Mouse (Mus musculus) intestine, embryonic 15.5 days (tissue): ENCODE data around the gene Srl. TPM values are rescaled to one million over a fixed set of nuclear protein-coding genes. Genes with fewer than 3 reads are reported as not detected.
A peak's percentile ranks its signal among the peaks of the same experiment; 100 is the strongest.

ENCODE experiments used
- ATAC-seq: fragments of 200-750 bp; cut with Nextera tagmentation; 2 replicates; pipeline ENCODE4 v1.8.0; 2017; ENCODE audit warnings: moderate TSS enrichment, moderate library complexity
- H3K27ac ChIP-seq: fragments of 300-500 bp; sonication (generic); 2 replicates; pipeline ENCODE4 v1.5.1; 2015; ENCODE audit warnings: mild to moderate bottlenecking, inconsistent platforms
- H3K27me3 ChIP-seq: fragments of 300-500 bp; sonication (generic); replicated peaks from 2 replicates; pipeline ENCODE4 v1.6.1; 2015; ENCODE audit warnings: inconsistent platforms
- H3K36me3 ChIP-seq: fragments of 300-500 bp; sonication (generic); 2 replicates; pipeline ENCODE4 v1.6.1; 2015; ENCODE audit warnings: inconsistent platforms
- H3K4me1 ChIP-seq: fragments of 300-500 bp; sonication (generic); replicated peaks from 2 replicates; pipeline ENCODE4 v1.6.1; 2015; ENCODE audit warnings: inconsistent platforms
- H3K4me2 ChIP-seq: fragments of 300-500 bp; sonication (generic); replicated peaks from 2 replicates; pipeline ENCODE4 v1.6.1; 2015; ENCODE audit warnings: mild to moderate bottlenecking, inconsistent platforms
- H3K4me3 ChIP-seq: fragments of 300-500 bp; sonication (generic); replicated peaks from 2 replicates; pipeline ENCODE4 v1.5.1; 2015; ENCODE audit warnings: inconsistent platforms
- H3K9ac ChIP-seq: fragments of 300-500 bp; sonication (generic); 2 replicates; pipeline ENCODE4 v1.6.1; 2015; ENCODE audit warnings: inconsistent platforms
- H3K9me3 ChIP-seq: fragments of 300-500 bp; sonication (generic); 2 replicates; pipeline ENCODE4 v1.6.1; 2016; ENCODE audit warnings: inconsistent platforms
- WGBS: fragments of 180-500 bp; shearing (Covaris S2); methylation state at CpG from one replicate; pipeline ENCODE4 v1.1.7; 2015; 5-methylcytosine and 5-hydroxymethylcytosine counted together
- polyA plus RNA-seq: library from polyadenylated mRNA; unstranded; fragments of >200 nt; fragmentation: Nextera tagmentation; extraction: Ambion mirVana; gene quantifications from 2 replicates; pipeline ENCODE4 v1.2.1, GENCODE M21; 2015

Srl gene
- polyA plus RNA-seq, 1 experiment from 2014 or later = 11.5 TPM

- no peaks in the 10 kb centered on the region for H3K9me3 ChIP-seq
- no peak overlapping the region for H3K27ac ChIP-seq
- 98% methylated on average over 1 of the region's 1 CpGs for WGBS
- H3K9ac ChIP-seq = no peak overlapping the region
- no peaks in the 10 kb centered on the region for H3K27me3 ChIP-seq
- no peak for ATAC-seq
- H3K4me1 ChIP-seq = no peaks in the 10 kb centered on the region
- no peaks in the 10 kb centered on the region for H3K36me3 ChIP-seq
- H3K4me2 ChIP-seq = no peak overlapping the region
- H3K4me3 ChIP-seq = no peak overlapping the region
Observed at GRCm38 (mm10) chr16:4503495-4503894, 38.1 kb downstream of the Srl start.

- Histone ChIP-seq H3K9me3 (no peaks in the 10 kb centered on the region), H3K27me3 (no peaks in the 10 kb centered on the region), H3K4me3 (no peak overlapping the region), H3K4me1 (0 out of 2 replicates have a peak, but pooled peaks cover 3% of the 10 kb centered on the region), H3K9ac (no peak overlapping the region), H3K4me2 (no peak overlapping the region), H3K36me3 (no peaks in the 10 kb centered on the region), H3K27ac (no peak overlapping the region)
- no peak for ATAC-seq
Observed at GRCm38 (mm10) chr16:4502568-4502967, 39.0 kb downstream of the Srl start.

GRCm38 (mm10) chr16:4501703-4502102 lies 39.9 kb downstream of the Srl start:
- H3K36me3 ChIP-seq = no peaks in the 10 kb centered on the region
- 77% methylated on average over 3 of the region's 3 CpGs for whole genome bisulfite sequencing

GRCm38 (mm10) chr16:4500598-4501385 lies 40.8 kb downstream of the Srl start:
- Histone ChIP-seq H3K27ac (no peak overlapping the region), H3K27me3 (no peaks in the 10 kb centered on the region), H3K4me3 (no peak overlapping the region), H3K4me1 (0 out of 2 replicates have a peak, but pooled peaks cover 3% of the 10 kb centered on the region), H3K36me3 (no peaks in the 10 kb centered on the region), H3K9me3 (no peaks in the 10 kb centered on the region), H3K4me2 (no peak overlapping the region), H3K9ac (no peak overlapping the region)
- WGBS = 76% methylated on average over 8 of the region's 8 CpGs
- ATAC-seq = no peak

More at GRCm38 (mm10) chr16:4501703-4502102, 39.9 kb downstream of the Srl start:
- Histone ChIP-seq H3K4me2 (no peak overlapping the region), H3K4me1 (0 out of 2 replicates have a peak, but pooled peaks cover 3% of the 10 kb centered on the region), H3K9ac (no peak overlapping the region), H3K4me3 (no peak overlapping the region), H3K9me3 (no peaks in the 10 kb centered on the region), H3K27ac (no peak overlapping the region), H3K27me3 (no peaks in the 10 kb centered on the region)
- ATAC-seq = 0 out of 2 replicates have a peak, but pooled peaks have one; percentile 27

GRCm38 (mm10) chr16:4497762-4498607 lies 43.6 kb downstream of the Srl start:
- H3K9ac ChIP-seq = no peak overlapping the region

GRCm38 (mm10) chr16:4496470-4496869 lies 45.1 kb downstream of the Srl start:
- no peak overlapping the region for H3K9ac ChIP-seq
- WGBS = 81% methylated on average over 3 of the region's 3 CpGs
- no peaks in the 10 kb centered on the region for H3K27me3 ChIP-seq
- no peak for ATAC-seq
- H3K36me3 ChIP-seq = no peaks in the 10 kb centered on the region
- no peak overlapping the region for H3K4me2 ChIP-seq
- no peaks in the 10 kb centered on the region for H3K9me3 ChIP-seq
- no peak overlapping the region for H3K27ac ChIP-seq
- peaks cover 11% of the 10 kb centered on the region for H3K4me1 ChIP-seq
- H3K4me3 ChIP-seq = no peak overlapping the region

More at GRCm38 (mm10) chr16:4497762-4498607, 43.6 kb downstream of the Srl start:
- Histone ChIP-seq H3K36me3 (no peaks in the 10 kb centered on the region), H3K9me3 (no peaks in the 10 kb centered on the region), H3K4me2 (no peak overlapping the region), H3K27me3 (no peaks in the 10 kb centered on the region), H3K27ac (no peak overlapping the region), H3K4me3 (no peak overlapping the region), H3K4me1 (peaks cover 11% of the 10 kb centered on the region)
- 57% methylated on average over 8 of the region's 8 CpGs for WGBS
- ATAC-seq = peak; percentile 66

- 85% methylated on average over 5 of the region's 5 CpGs for WGBS
- H3K4me1 ChIP-seq = peaks cover 11% of the 10 kb centered on the region
- H3K4me3 ChIP-seq = no peak overlapping the region
- no peak overlapping the region for H3K27ac ChIP-seq
- H3K9me3 ChIP-seq = no peaks in the 10 kb centered on the region
- no peak overlapping the region for H3K9ac ChIP-seq
- no peaks in the 10 kb centered on the region for H3K27me3 ChIP-seq
- no peak overlapping the region for H3K4me2 ChIP-seq
- no peaks in the 10 kb centered on the region for H3K36me3 ChIP-seq
- no peak for ATAC-seq
Observed at GRCm38 (mm10) chr16:4495861-4496260, 45.8 kb downstream of the Srl start.

- Histone ChIP-seq H3K36me3 (no peaks in the 10 kb centered on the region), H3K27ac (no peak overlapping the region), H3K27me3 (no peaks in the 10 kb centered on the region), H3K9ac (no peak overlapping the region), H3K9me3 (no peaks in the 10 kb centered on the region), H3K4me3 (no peak overlapping the region), H3K4me2 (no peak overlapping the region), H3K4me1 (peaks cover 13% of the 10 kb centered on the region)
- 52% methylated on average over 2 of the region's 2 CpGs for WGBS
- ATAC-seq = peak; percentile 57
Observed at GRCm38 (mm10) chr16:4492777-4493563, 48.6 kb downstream of the Srl start.

GRCm38 (mm10) chr16:4489114-4489624 lies 52.4 kb downstream of the Srl start:
- Histone ChIP-seq H3K27me3 (no peaks in the 10 kb centered on the region), H3K36me3 (no peaks in the 10 kb centered on the region), H3K9ac (no peak overlapping the region), H3K4me3 (no peak overlapping the region), H3K4me1 (peaks cover 13% of the 10 kb centered on the region), H3K27ac (0 out of 2 replicates have a peak overlapping the region, but pooled peaks have one; percentile 20), H3K4me2 (no peak overlapping the region), H3K9me3 (no peaks in the 10 kb centered on the region)
- WGBS = 69% methylated on average over 11 of the region's 11 CpGs
- ATAC-seq = peak; percentile 79

GRCm38 (mm10) chr16:4480616-4481265 lies 60.9 kb downstream of the Srl start:
- no peak overlapping the region for H3K27ac ChIP-seq
- 67% methylated on average over 5 of the region's 5 CpGs for WGBS
- no peak overlapping the region for H3K4me3 ChIP-seq

GRCm38 (mm10) chr16:4477591-4478215 lies 63.9 kb downstream of the Srl start:
- Histone ChIP-seq H3K36me3 (no peaks in the 10 kb centered on the region), H3K9ac (no peak overlapping the region), H3K4me1 (0 out of 2 replicates have a peak, but pooled peaks cover 4% of the 10 kb centered on the region), H3K9me3 (no peaks in the 10 kb centered on the region), H3K4me2 (no peak overlapping the region), H3K27me3 (no peaks in the 10 kb centered on the region), H3K4me3 (no peak overlapping the region), H3K27ac (no peak overlapping the region)
- ATAC-seq = no peak
- WGBS = 63% methylated on average over 10 of the region's 10 CpGs

More at GRCm38 (mm10) chr16:4480616-4481265, 60.9 kb downstream of the Srl start:
- Histone ChIP-seq H3K4me1 (no peaks in the 10 kb centered on the region), H3K27me3 (no peaks in the 10 kb centered on the region), H3K4me2 (no peak overlapping the region), H3K36me3 (no peaks in the 10 kb centered on the region), H3K9ac (no peak overlapping the region), H3K9me3 (no peaks in the 10 kb centered on the region)
- no peak for ATAC-seq
